Mouse (Mus musculus) spleen, adult 2 months (tissue): ENCODE measurements around the gene Hsf5.

Experiments
- CTCF ChIP-seq: fragments of 200-500 bp; IDR thresholded peaks from 2 replicates; pipeline ENCODE4 v1.5.1; 2011; ENCODE audit warnings: mild to moderate bottlenecking, inconsistent platforms; ENCODE audit not compliant: insufficient read depth, insufficient read length, insufficient replicate concordance; ENCODE audit errors: extremely low read depth
- POLR2A ChIP-seq: fragments of 200-500 bp; IDR thresholded peaks from 2 replicates; pipeline ENCODE4 v1.6.1; 2011; ENCODE audit warnings: low read depth, low read length, inconsistent platforms

DNA sequence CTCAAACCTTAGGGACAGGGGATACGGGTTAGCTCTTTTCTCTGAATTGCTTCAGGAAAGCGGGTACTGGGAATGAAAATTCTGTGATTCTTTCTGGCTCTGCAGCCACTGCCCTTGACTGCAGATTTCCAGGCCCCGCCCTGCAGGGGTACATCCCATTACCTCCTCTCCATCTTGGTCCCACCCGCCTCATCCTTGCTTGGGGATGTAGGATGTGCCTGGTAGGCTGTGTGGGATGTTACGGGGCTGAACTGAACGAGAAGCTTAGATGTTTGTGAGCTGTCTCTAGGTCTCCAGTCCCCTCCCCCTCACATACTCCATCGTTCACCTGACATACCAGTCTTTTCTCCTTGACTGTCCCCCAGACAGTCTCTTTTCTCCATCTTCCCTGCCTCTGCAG is 21.0 kb upstream of the Hsf5 start:
- TF ChIP-seq CTCF (no peak), POLR2A (no peak)
